Mouse (Mus musculus) ES-E14 (cell line): ENCODE data around the gene Fam92b. TPM values are rescaled to one million over a fixed set of nuclear protein-coding genes. Genes with fewer than 3 reads are reported as not detected.

ENCODE experiments used
- DNase-seq: peaks from one replicate; pipeline ENCODE4 v3.0.0-alpha.2; 2013; ENCODE audit warnings: low read depth, low spot score
- H3K27ac ChIP-seq: 2 replicates; pipeline ENCODE4 v1.5.1; 2012; ENCODE audit warnings: low read depth, mild to moderate bottlenecking, low read length, moderate library complexity, mixed read lengths; ENCODE audit not compliant: poor library complexity, insufficient read depth, severe bottlenecking
- H3K36me3 ChIP-seq: 2 replicates; pipeline ENCODE4 v1.6.1; 2012; ENCODE audit warnings: mild to moderate bottlenecking, low read length, moderate library complexity, mixed read lengths; ENCODE audit not compliant: control insufficient read depth, poor library complexity, insufficient read depth, severe bottlenecking
- H3K4me1 ChIP-seq, 2 experiments: fragments of 150-350 bp in 1 of 2; sonication (generic) in 1 of 2; 2 replicates each; pipeline ENCODE4 v1.6.1; 2012; ENCODE audit warnings: low read length in 2 of 2, mild to moderate bottlenecking in 1 of 2, mixed read lengths in 1 of 2; ENCODE audit not compliant: control insufficient read depth in 2 of 2, insufficient read depth in 2 of 2, poor library complexity in 1 of 2
- H3K4me3 ChIP-seq, 2 experiments: fragments of 150-350 bp in 1 of 2; sonication (generic) in 1 of 2; 2 replicates each; pipeline ENCODE4 v1.5.1; 2012; ENCODE audit warnings: low read length in 2 of 2, low read depth in 1 of 2, mild to moderate bottlenecking in 1 of 2, mixed read lengths in 1 of 2; ENCODE audit not compliant: insufficient read depth in 1 of 2, poor library complexity in 1 of 2, severe bottlenecking in 1 of 2
- H3K9ac ChIP-seq: 2 replicates; pipeline ENCODE4 v1.6.1; 2012; ENCODE audit warnings: low read depth, mild to moderate bottlenecking, low read length, mixed read lengths; ENCODE audit not compliant: poor library complexity, insufficient read depth, severe bottlenecking
- H3K9me3 ChIP-seq: fragments of 150-350 bp; sonication (generic); 2 replicates; pipeline ENCODE4 v1.6.1; 2012; ENCODE audit warnings: low read depth, mild to moderate bottlenecking, low read length; ENCODE audit not compliant: control insufficient read depth, insufficient read depth
- CHD2 ChIP-seq: IDR thresholded peaks from 2 replicates; pipeline ENCODE4 v1.6.1; 2014; ENCODE audit warnings: mild to moderate bottlenecking, low read depth, low read length, inconsistent platforms
- HCFC1 ChIP-seq: IDR thresholded peaks from 2 replicates; pipeline ENCODE4 v1.6.1; 2012; ENCODE audit warnings: low read length, inconsistent platforms, borderline replicate concordance; ENCODE audit not compliant: insufficient read depth
- MAFK ChIP-seq: IDR thresholded peaks from 2 replicates; pipeline ENCODE4 v1.6.1; 2014; ENCODE audit warnings: mild to moderate bottlenecking, low read depth, low read length, inconsistent platforms; ENCODE audit not compliant: insufficient read depth
- ZC3H11A ChIP-seq: IDR thresholded peaks from 2 replicates; pipeline ENCODE4 v1.6.1; 2012; ENCODE audit warnings: low read depth, mild to moderate bottlenecking, inconsistent platforms, low read length, borderline replicate concordance
- ZNF384 ChIP-seq: IDR thresholded peaks from 2 replicates; pipeline ENCODE4 v1.6.1; 2012; ENCODE audit warnings: low read depth, low read length, inconsistent platforms
- in situ Hi-C, 2 experiments: fragments of 600-800 bp; cut with MboI; formaldehyde crosslinking; loops; one replicate each; pipeline ENCODE4 v1.15.1; 2025; ENCODE audit warnings: low sequenced_read_pairs in 2 of 2, inconsistent platforms in 1 of 2; ENCODE audit not compliant: unreplicated experiment in 2 of 2
- total RNA-seq: library from RNA; depleted of rRNA; stranded (reverse); fragments of 300-350 nt; gene quantifications from 2 replicates; pipeline ENCODE4 v1.2.3, GENCODE M21; 2012

Gene Fam92b
- total RNA-seq, 1 experiment = not detected

- no peak overlapping the region; the same call in 1 of the 2 replicates for H3K27ac ChIP-seq
- H3K36me3 ChIP-seq = no peaks in the 10 kb centered on the region
- no peak for DNase-seq
- H3K9ac ChIP-seq = no peak overlapping the region
- TF ChIP-seq MAFK (no peak), ZNF384 (no peak), CHD2 (no peak), ZC3H11A (no peak), HCFC1 (no peak)
- in situ Hi-C loops = no loop called here
- H3K4me1 ChIP-seq = peaks cover 0 to 15% of the 10 kb centered on the region in 2 experiments; a peak in 2 of 4 replicates
- H3K4me3 ChIP-seq = no peak overlapping the region
- no peaks in the 10 kb centered on the region for H3K9me3 ChIP-seq
Measured at GRCm38 (mm10) chr8:120178124-120178514, 853 bp upstream of the Fam92b start.

GRCm38 (mm10) chr8:120176605-120177004, 661 bp downstream of the Fam92b start:
- Histone ChIP-seq H3K9me3 (no peaks in the 10 kb centered on the region), H3K9ac (no peak overlapping the region), H3K4me3 (no peak overlapping the region), H3K4me1 (peaks cover 0 to 15% of the 10 kb centered on the region in 2 experiments; a peak in 2 of 4 replicates), H3K27ac (no peak overlapping the region), H3K36me3 (no peaks in the 10 kb centered on the region)
- no peak for DNase-seq
- in situ Hi-C loops = no loop called here
- TF ChIP-seq CHD2 = no peak
- no peak for TF ChIP-seq ZC3H11A
- TF ChIP-seq HCFC1 = no peak

- Histone ChIP-seq H3K27ac (no peak overlapping the region), H3K4me1 (peaks cover 0 to 15% of the 10 kb centered on the region in 2 experiments; a peak in 2 of 4 replicates), H3K9ac (no peak overlapping the region), H3K4me3 (no peak overlapping the region), H3K36me3 (no peaks in the 10 kb centered on the region), H3K9me3 (no peaks in the 10 kb centered on the region)
- TF ChIP-seq ZNF384 (no peak), ZC3H11A (no peak)
- in situ Hi-C loops = no loop called here
- no peak for DNase-seq
Measured at GRCm38 (mm10) chr8:120174606-120175005, 2.7 kb downstream of the Fam92b start.

GRCm38 (mm10) chr8:120173195-120173594, 4.1 kb downstream of the Fam92b start:
- no peak for DNase-seq
- no peak overlapping the region for H3K4me3 ChIP-seq
- in situ Hi-C loops = no loop called here
- no peak overlapping the region for H3K9ac ChIP-seq
- H3K4me1 ChIP-seq = peaks cover 0 to 11% of the 10 kb centered on the region in 2 experiments; a peak in 2 of 4 replicates
- H3K9me3 ChIP-seq = no peaks in the 10 kb centered on the region
- H3K36me3 ChIP-seq = no peaks in the 10 kb centered on the region
- H3K27ac ChIP-seq = no peak overlapping the region
- TF ChIP-seq ZC3H11A = no peak
- TF ChIP-seq MAFK = no peak
- TF ChIP-seq HCFC1 = no peak
- no peak for TF ChIP-seq CHD2
- TF ChIP-seq ZNF384 = no peak

- Histone ChIP-seq H3K4me3 (no peak overlapping the region), H3K27ac (no peak overlapping the region), H3K4me1 (no peaks in the 10 kb centered on the region; a peak in 1 of 4 replicates), H3K9ac (no peak overlapping the region), H3K36me3 (no peaks in the 10 kb centered on the region), H3K9me3 (no peaks in the 10 kb centered on the region)
- no peak for DNase-seq
- in situ Hi-C loops = no loop called here
- no peak for TF ChIP-seq MAFK
- TF ChIP-seq HCFC1 = no peak
- no peak for TF ChIP-seq ZNF384
- TF ChIP-seq CHD2 = no peak
- no peak for TF ChIP-seq ZC3H11A
Measured at GRCm38 (mm10) chr8:120169119-120169518, 8.1 kb downstream of the Fam92b start.
